Mouse (Mus musculus): Measurements from ENCODE around the gene Cyren. TPM values are rescaled to one million over a fixed set of nuclear protein-coding genes. Genes with fewer than 3 reads are reported as not detected.
A peak's percentile ranks its signal among the peaks of the same experiment; 100 is the strongest.

Gene Cyren
- polyA plus RNA-seq, 1 experiment from 2014 or later, result 9.2 TPM

- in situ Hi-C loops (cut with MboI; ENCODE audit: low pct_unique_long_range_greater_than_20kb), result no loop called here
- ATAC-seq (no peak), DNase-seq (ENCODE audit: low read depth, low spot score) (no peak)
- CTCF ChIA-PET, result interaction anchor here (1.0 kb wide), 1 partner anchor 11 kb away, joined by 4 read pairs; no protein-coding TSS in a partner anchor
- TF ChIP-seq CTCF (IDR thresholded peaks at IDR 0.05), result no peak
- no peaks in the 10 kb centered on the region for H3K27me3 ChIP-seq
- POLR2A ChIA-PET, result no interaction called here
Measured at GRCm38 (mm10) chr6:34868507-34869217, 9.2 kb downstream of the Cyren start.

- no peak for TF ChIP-seq CTCF (IDR thresholded peaks at IDR 0.05)
- in situ Hi-C loops (cut with MboI; ENCODE audit: low pct_unique_long_range_greater_than_20kb), result no loop called here
- no peaks in the 10 kb centered on the region for H3K27me3 ChIP-seq
- CTCF ChIA-PET, result interaction anchor here (1.0 kb wide), 1 partner anchor 10 kb away, joined by 4 read pairs; no protein-coding TSS in a partner anchor
- no peak for DNase-seq (ENCODE audit: low read depth, low spot score)
- POLR2A ChIA-PET, result no interaction called here
- ATAC-seq, result no peak
Measured at GRCm38 (mm10) chr6:34867995-34868350, 9.9 kb downstream of the Cyren start.

GRCm38 (mm10) chr6:34867301-34867994, 10.4 kb downstream of the Cyren start:
- in situ Hi-C loops (cut with MboI; ENCODE audit: low pct_unique_long_range_greater_than_20kb), result no loop called here
- ChIA-PET POLR2A (no interaction called here), CTCF (no interaction called here)
- TF ChIP-seq CTCF (IDR thresholded peaks at IDR 0.05), result no peak
- DNase-seq (ENCODE audit: low read depth, low spot score) (no peak), ATAC-seq (no peak)
- H3K27me3 ChIP-seq, result no peaks in the 10 kb centered on the region

GRCm38 (mm10) chr6:34866786-34867185, 11.1 kb downstream of the Cyren start:
- ATAC-seq (no peak), DNase-seq (ENCODE audit: low read depth, low spot score) (no peak)
- CTCF ChIA-PET, result interaction anchor here (1.5 kb wide), 1 partner anchor 355 kb away, joined by 3 read pairs; no protein-coding TSS in a partner anchor
- TF ChIP-seq CTCF (IDR thresholded peaks at IDR 0.05), result no peak
- in situ Hi-C loops (cut with MboI; ENCODE audit: low pct_unique_long_range_greater_than_20kb), result no loop called here
- POLR2A ChIA-PET, result interaction anchor here (0.6 kb wide), 1 partner anchor 34 kb away, joined by 3 read pairs; no protein-coding TSS in a partner anchor
- no peaks in the 10 kb centered on the region for H3K27me3 ChIP-seq

GRCm38 (mm10) chr6:34865711-34866593, 11.9 kb downstream of the Cyren start:
- ChIA-PET CTCF (interaction anchor here (1.5 kb wide), 1 partner anchor 354 kb away, joined by 3 read pairs; no protein-coding TSS in a partner anchor), POLR2A (interaction anchor here (0.6 to 0.7 kb wide), 2 partner anchors 20 to 35 kb away, joined by 3 read pairs; no protein-coding TSS in a partner anchor)
- in situ Hi-C loops (cut with MboI; ENCODE audit: low pct_unique_long_range_greater_than_20kb), result no loop called here
- DNase-seq (ENCODE audit: low read depth, low spot score) (no peak), ATAC-seq (no peak)
- TF ChIP-seq CTCF (IDR thresholded peaks at IDR 0.05), result no peak
- no peaks in the 10 kb centered on the region for H3K27me3 ChIP-seq

GRCm38 (mm10) chr6:34865213-34865612, 12.6 kb downstream of the Cyren start:
- H3K27me3 ChIP-seq, result no peaks in the 10 kb centered on the region
- no peak for TF ChIP-seq CTCF (IDR thresholded peaks at IDR 0.05)
- POLR2A ChIA-PET, result interaction anchor here (0.6 to 0.7 kb wide), 3 partner anchors 13 to 360 kb away, joined by 3 to 5 read pairs (median 3); partner anchors contain the start of gene Cyren
- in situ Hi-C loops (cut with MboI; ENCODE audit: low pct_unique_long_range_greater_than_20kb), result no loop called here
- CTCF ChIA-PET, result interaction anchor here (1.1 to 1.5 kb wide), 4 partner anchors 8 to 353 kb away, joined by 3 read pairs; no protein-coding TSS in a partner anchor
- no peak for DNase-seq (ENCODE audit: low read depth, low spot score)
- ATAC-seq, result no peak

- no peak for TF ChIP-seq CTCF (IDR thresholded peaks at IDR 0.05)
- in situ Hi-C loops (cut with MboI; ENCODE audit: low pct_unique_long_range_greater_than_20kb), result no loop called here
- ATAC-seq (no peak), DNase-seq (ENCODE audit: low read depth, low spot score) (no peak)
- ChIA-PET CTCF (interaction anchor here (1.1 kb wide), 4 partner anchors 8 to 104 kb away, joined by 3 to 4 read pairs (median 3); no protein-coding TSS in a partner anchor), POLR2A (interaction anchor here (0.5 kb wide), 1 partner anchor 96 kb away, joined by 3 read pairs; no protein-coding TSS in a partner anchor)
- H3K27me3 ChIP-seq, result no peaks in the 10 kb centered on the region
Measured at GRCm38 (mm10) chr6:34863786-34864514, 13.9 kb downstream of the Cyren start.

GRCm38 (mm10) chr6:34862791-34863403, 15.0 kb downstream of the Cyren start, which contains the start of gene Tmem140:
Tmem140 (plus strand) TSS chr6:34863146.
- no peaks in the 10 kb centered on the region for H3K27me3 ChIP-seq
- TF ChIP-seq CTCF (IDR thresholded peaks at IDR 0.05), result no peak
- peak; percentile 44 for DNase-seq (ENCODE audit: low read depth, low spot score)
- POLR2A ChIA-PET, result interaction anchor here (0.8 to 1.3 kb wide), 3 partner anchors 15 to 264 kb away, joined by 3 to 6 read pairs (median 3); partner anchors contain the start of genes Agbl3 and Cyren
- CTCF ChIA-PET, result interaction anchor here (0.9 to 1.3 kb wide), 2 partner anchors 15 to 380 kb away, joined by 3 to 8 read pairs; partner anchors contain the start of gene Cyren
- in situ Hi-C loops (cut with MboI; ENCODE audit: low pct_unique_long_range_greater_than_20kb), result no loop called here
- ATAC-seq, result peak; percentile 66

- peak; percentile 44 for ATAC-seq
- ChIA-PET POLR2A (interaction anchor here (0.8 to 1.3 kb wide), 3 partner anchors 15 to 263 kb away, joined by 3 to 6 read pairs (median 3); partner anchors contain the start of genes Agbl3 and Cyren), CTCF (interaction anchor here (0.9 to 1.3 kb wide), 2 partner anchors 15 to 379 kb away, joined by 3 to 8 read pairs; partner anchors contain the start of gene Cyren)
- H3K27me3 ChIP-seq, result no peaks in the 10 kb centered on the region
- TF ChIP-seq CTCF (IDR thresholded peaks at IDR 0.05), result no peak
- in situ Hi-C loops (cut with MboI; ENCODE audit: low pct_unique_long_range_greater_than_20kb), result no loop called here
- DNase-seq (ENCODE audit: low read depth, low spot score), result no peak
Measured at GRCm38 (mm10) chr6:34862381-34862780, 15.5 kb downstream of the Cyren start.

Data from Patski (cell line).